Mouse (Mus musculus) E14TG2a.4 (cell line): ENCODE data around the gene Nars2.

Source experiments
- H3K27me3 ChIP-seq: 2 replicates; pipeline ENCODE4 v1.6.1; 2014; ENCODE audit warnings: low read length, control low read depth; ENCODE audit not compliant: insufficient read depth
- H3K36me3 ChIP-seq: 2 replicates; pipeline ENCODE4 v1.6.1; 2014; ENCODE audit warnings: low read length, control low read depth; ENCODE audit not compliant: insufficient read depth
- H3K4me1 ChIP-seq: replicated peaks from 2 replicates; pipeline ENCODE4 v1.6.1; 2014; ENCODE audit warnings: low read depth, low read length, control low read depth
- H3K4me3 ChIP-seq: replicated peaks from 2 replicates; pipeline ENCODE4 v1.5.1; 2014; ENCODE audit warnings: mild to moderate bottlenecking, low read length
- H3K9me3 ChIP-seq: 2 replicates; pipeline ENCODE4 v1.6.1; 2014; ENCODE audit warnings: low read length, control low read depth
- CTCF ChIP-seq: conservative IDR thresholded peaks from 2 replicates; pipeline ENCODE4 v1.5.1; 2014; ENCODE audit warnings: low read length
- NANOG ChIP-seq: IDR thresholded peaks from 2 replicates; pipeline ENCODE4 v1.6.1; 2014; ENCODE audit warnings: borderline replicate concordance, low read length, mixed read lengths
- POU5F1 ChIP-seq: IDR thresholded peaks from 2 replicates; pipeline ENCODE4 v1.6.1; 2014; ENCODE audit warnings: low read length, borderline replicate concordance

Gene Nars2

DNA sequence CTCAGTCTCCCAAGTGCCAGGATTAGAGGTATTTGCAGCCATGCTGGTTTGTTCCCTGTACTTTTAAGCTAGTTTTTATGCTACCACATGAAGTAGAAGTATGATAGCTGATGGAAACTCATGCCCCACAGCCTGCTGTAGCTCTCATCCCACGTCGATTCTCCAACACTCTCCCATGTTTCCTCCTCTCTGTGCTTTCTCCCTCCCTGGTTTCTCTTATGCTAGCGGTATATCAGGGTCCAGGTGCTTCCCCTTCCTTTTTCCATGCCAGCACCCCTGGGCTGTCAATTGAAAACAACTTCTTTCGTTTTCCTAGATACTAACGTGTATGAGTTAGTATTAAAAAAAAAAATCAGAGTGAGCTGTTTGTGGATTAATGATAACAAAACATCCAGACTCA lies 120.8 kb downstream of the Nars2 start:
- H3K27me3 ChIP-seq = no peaks in the 10 kb centered on the region
- H3K9me3 ChIP-seq = no peaks in the 10 kb centered on the region
- H3K4me3 ChIP-seq = no peak overlapping the region
- no peaks in the 10 kb centered on the region for H3K4me1 ChIP-seq
- H3K36me3 ChIP-seq = peaks cover 4% of the 10 kb centered on the region; the same call in 1 of the 2 replicates
- TF ChIP-seq NANOG (no peak), CTCF (no peak), POU5F1 (no peak)

DNA sequence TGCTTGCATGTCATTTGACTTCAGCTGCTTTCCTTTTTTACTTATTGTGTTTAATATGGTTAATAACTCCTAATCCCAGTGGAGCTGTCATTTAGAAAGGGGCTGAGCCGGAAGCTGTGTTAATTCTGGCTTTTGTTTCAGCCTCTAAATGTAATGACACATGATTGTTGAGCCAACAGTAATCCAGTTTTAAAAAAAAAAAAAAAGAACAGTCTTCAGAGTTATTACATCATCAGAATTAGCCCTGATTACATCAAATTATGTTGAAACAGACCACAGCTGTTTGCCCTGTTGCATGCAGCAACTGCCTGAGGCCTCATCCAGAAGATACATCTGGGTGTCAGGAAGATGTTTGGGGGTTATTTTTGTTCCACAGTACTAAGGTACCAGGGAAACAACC lies 123.7 kb downstream of the Nars2 start:
- H3K4me1 ChIP-seq = no peaks in the 10 kb centered on the region
- TF ChIP-seq CTCF (no peak), POU5F1 (no peak), NANOG (no peak)
- H3K27me3 ChIP-seq = peaks cover 5% of the 10 kb centered on the region

DNA sequence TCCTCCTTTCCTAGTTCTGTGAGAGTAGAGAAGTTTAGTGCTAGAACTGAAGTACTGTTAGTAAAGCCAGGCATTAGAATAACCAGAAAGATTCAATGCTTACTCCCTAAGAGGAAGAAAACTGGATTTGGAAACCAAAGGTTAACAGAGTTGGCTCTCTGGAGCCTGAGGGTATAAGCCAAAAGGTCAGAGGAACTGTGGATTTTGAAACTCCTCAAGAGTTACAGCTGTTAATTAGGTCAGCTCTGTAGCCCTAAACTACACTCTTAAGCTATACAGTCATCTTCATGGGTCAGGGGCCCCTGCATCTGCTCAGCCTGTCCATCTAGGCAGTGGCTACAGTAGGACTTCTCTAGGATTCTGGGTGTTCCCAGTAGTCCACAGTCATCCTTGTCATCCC lies 125.7 kb downstream of the Nars2 start:
- Histone ChIP-seq H3K4me3 (no peak overlapping the region), H3K27me3 (peaks cover 19% of the 10 kb centered on the region), H3K4me1 (peaks cover 5% of the 10 kb centered on the region; the same call in 1 of the 2 replicates), H3K9me3 (no peaks in the 10 kb centered on the region), H3K36me3 (no peaks in the 10 kb centered on the region)
- TF ChIP-seq POU5F1 = no peak
- TF ChIP-seq NANOG = no peak
- no peak for TF ChIP-seq CTCF

More for the DNA sequence above, 123.7 kb downstream of the Nars2 start:
- Histone ChIP-seq H3K4me3 (no peak overlapping the region), H3K36me3 (no peaks in the 10 kb centered on the region), H3K9me3 (no peaks in the 10 kb centered on the region)

DNA sequence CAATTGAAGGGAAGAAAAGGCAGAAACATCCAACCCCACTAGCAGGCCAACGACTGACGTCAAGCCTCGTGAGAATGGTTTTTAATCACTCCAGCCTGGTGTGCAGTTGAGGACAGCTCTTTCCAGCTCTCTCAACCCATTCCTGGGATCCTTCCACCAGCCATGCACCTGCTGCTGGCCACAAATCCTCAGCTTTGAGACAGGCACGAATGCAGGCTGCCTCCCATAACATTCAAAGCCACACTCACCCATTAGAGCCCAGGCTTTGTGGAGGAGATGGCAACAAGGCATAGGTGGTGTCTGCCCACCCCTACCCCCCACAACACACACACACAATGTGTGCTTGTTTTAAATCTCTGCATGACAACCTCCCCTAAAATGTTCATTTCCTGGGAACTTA lies 127.4 kb downstream of the Nars2 start:
- Histone ChIP-seq H3K4me1 (peaks cover 12% of the 10 kb centered on the region), H3K9me3 (no peaks in the 10 kb centered on the region), H3K4me3 (no peak overlapping the region), H3K27me3 (peaks cover 36% of the 10 kb centered on the region), H3K36me3 (no peaks in the 10 kb centered on the region)
- TF ChIP-seq POU5F1 (no peak), NANOG (no peak), CTCF (no peak)

DNA sequence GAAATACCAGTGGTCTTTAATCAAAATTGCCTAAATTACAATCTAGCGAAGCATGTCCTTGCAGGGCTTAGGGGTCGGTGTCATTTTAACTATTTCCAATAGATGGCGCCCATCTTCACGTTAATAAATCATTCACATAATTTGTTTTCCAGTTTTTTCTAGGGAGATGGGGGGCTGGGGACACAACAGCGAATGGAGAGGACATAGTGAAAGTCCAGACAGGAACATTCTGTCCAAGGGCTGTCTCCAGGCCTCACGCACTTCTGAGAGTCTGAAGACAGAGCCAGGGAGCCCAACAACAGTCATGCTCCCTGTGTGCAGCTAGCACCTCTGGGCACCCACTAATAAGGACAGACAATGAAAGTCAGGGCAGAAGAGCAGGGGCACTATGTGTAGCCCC lies 127.8 kb downstream of the Nars2 start:
- no peaks in the 10 kb centered on the region for H3K9me3 ChIP-seq
- TF ChIP-seq NANOG (no peak), POU5F1 (no peak), CTCF (peak; percentile 88)
- H3K4me3 ChIP-seq = no peak overlapping the region
- H3K36me3 ChIP-seq = no peaks in the 10 kb centered on the region
- peaks cover 12% of the 10 kb centered on the region for H3K4me1 ChIP-seq
- peaks cover 41% of the 10 kb centered on the region for H3K27me3 ChIP-seq

DNA sequence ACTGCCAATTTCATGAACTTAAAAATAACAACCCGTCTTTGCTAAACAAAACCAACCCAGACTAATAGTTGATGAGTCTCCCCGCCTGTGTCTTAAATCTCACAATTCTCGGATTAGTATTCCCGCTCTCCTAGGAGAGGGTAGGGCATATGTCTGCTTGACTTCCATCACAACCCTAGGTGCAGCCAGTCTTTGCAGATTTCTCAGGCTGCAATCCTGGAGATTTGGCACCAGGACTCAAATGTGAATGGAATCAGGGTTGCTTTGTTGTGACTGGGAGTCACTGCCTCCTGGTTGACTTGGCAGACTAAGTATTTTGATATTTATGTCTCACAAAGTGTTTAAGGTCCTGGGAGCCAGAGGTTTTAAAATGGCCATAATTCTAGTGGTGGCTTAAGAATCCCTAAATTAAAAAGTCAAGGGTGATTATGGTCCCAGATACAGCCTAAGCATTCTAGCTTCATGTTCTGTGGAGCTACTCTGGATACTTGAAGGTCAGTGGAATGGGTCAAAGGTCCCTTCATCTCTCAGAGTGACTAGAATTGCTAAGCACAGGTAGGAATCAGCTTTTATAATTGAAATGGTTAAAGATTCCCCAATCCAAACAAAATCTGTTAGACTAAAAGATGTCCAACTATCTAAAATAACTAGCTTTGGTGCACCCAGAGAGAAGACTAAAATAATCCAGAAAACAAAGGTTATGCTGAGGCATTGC lies 128.5 kb downstream of the Nars2 start:
- H3K4me3 ChIP-seq = no peak overlapping the region
- H3K36me3 ChIP-seq = no peaks in the 10 kb centered on the region
- no peak for TF ChIP-seq POU5F1
- no peak for TF ChIP-seq CTCF
- no peak for TF ChIP-seq NANOG
- peaks cover 12% of the 10 kb centered on the region for H3K4me1 ChIP-seq
- no peaks in the 10 kb centered on the region for H3K9me3 ChIP-seq
- peaks cover 43% of the 10 kb centered on the region for H3K27me3 ChIP-seq

DNA sequence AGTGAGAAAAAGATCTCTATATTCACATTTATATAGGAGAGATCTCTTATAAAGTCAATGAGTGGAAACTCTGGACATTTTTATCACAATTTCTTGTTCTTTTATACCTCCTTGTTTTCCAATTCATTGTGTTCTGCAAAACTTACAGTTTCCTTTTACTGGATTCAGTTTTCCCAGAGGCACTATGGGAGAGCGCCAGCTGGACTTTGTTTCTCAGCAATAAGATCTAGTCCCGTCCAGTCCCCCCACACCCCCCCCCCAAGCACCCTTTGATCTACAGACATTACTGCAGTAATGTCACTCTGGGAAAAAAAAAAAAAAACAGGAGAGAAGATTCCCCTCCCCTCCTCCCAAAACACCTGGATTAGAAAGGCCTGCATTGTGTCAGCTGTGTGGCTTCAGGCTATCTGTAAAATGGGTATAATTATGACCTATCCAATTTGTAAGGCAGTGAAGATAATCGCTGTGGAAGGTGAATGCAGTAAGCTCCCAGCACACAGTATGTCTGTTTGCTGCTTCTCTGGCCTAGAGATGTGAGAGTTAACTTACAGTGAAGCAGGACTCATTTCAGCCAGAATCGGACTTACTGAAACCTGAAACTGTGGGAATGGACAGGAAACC lies 129.4 kb downstream of the Nars2 start:
- no peaks in the 10 kb centered on the region for H3K36me3 ChIP-seq
- H3K9me3 ChIP-seq = no peaks in the 10 kb centered on the region
- peak overlapping the region; percentile 85 for H3K4me3 ChIP-seq
- H3K4me1 ChIP-seq = peaks cover 12% of the 10 kb centered on the region
- no peak for TF ChIP-seq POU5F1
- H3K27me3 ChIP-seq = peaks cover 43% of the 10 kb centered on the region

DNA sequence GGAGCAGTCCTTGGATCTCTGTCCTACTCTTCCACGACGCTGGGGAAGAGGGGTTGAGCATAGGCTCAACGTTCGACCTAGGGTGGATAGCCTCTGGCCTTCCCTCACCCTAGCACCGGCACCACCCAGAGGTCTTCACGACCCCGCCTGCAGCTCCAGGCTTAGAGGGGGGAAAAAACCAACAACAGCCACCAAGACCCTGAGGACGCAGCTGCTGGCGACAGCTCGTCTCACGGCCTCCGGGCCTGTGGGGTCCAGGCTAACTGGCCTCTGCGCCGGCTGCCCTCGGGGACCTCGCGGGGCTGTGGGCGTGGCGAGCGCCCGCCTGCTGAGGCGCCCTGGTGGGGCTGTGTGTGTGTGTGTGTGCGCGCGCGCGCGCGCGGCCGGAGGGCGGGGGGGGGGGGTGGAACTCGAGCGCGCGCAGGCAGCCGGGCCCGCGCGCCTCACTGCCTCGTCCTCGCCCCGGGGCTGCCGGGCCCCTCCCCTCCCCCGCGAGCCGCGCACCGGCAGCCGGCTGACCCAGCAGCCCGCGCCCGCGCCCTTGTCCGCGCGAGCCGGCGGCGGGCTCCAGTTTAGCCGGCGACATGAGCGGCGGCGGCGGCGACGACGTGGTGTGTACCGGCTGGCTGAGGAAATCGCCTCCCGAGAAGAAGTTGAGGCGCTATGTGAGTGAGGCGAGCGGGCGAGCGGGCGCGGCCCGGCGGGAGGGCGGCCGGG lies 130.1 kb downstream of the Nars2 start, which contains the start of gene Gab2:
Gene Gab2, plus strand, starts transcription at position 345 of the 717 bp plus-strand sequence.
- TF ChIP-seq CTCF (no peak), NANOG (no peak), POU5F1 (no peak)

More for the DNA sequence above, 130.1 kb downstream of the Nars2 start, which contains the start of gene Gab2:
- Histone ChIP-seq H3K4me3 (peak within 1 kb of the TSS; percentile 85), H3K9me3 (no peaks in the 10 kb centered on the region), H3K4me1 (peaks cover 12% of the 10 kb centered on the region), H3K27me3 (peaks cover 43% of the 10 kb centered on the region), H3K36me3 (no peaks in the 10 kb centered on the region)
